Mouse (Mus musculus) pancreas, adult 10 weeks (tissue): ENCODE results near the gene Olfr1259. TPM values are rescaled to one million over a fixed set of nuclear protein-coding genes. Genes with fewer than 3 reads are reported as not detected.

ENCODE experiments used
- polyA plus RNA-seq: library from polyadenylated mRNA; stranded (reverse); fragments of 350-450 nt; fragmentation: Illumina TruSeq; extraction: RNeasy Lipid Tissue Mini Kit (QIAGEN cat#74804); gene quantifications from one replicate; pipeline ENCODE4 v1.2.3, GENCODE M21; 2015; ENCODE audit warnings: low read depth, low replicate concordance; ENCODE audit not compliant: insufficient read depth

Olfr1259 gene
- polyA plus RNA-seq = not detected

DNA sequence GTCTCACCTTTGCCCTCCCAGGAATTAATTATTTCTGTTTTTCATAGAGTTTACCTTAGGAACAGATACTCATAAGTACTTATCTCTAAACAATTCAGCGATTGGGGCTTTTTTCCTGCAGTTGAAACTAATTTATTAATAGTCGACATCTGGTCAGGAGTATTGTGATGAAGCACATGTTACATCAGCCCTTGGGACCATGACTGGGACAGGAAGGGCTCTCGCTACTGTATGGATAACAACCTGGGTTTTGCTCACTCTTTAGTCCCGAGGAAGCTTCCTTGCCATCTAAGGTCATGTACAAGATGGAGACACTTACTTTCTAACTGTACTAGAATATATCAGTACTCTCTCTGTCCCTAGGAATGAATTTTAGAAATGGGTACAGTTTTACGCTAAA lies at the start of gene Olfr1259:
Gene Olfr1259 (minus strand): TSS at position 101 of the 400 bp plus-strand sequence.

DNA sequence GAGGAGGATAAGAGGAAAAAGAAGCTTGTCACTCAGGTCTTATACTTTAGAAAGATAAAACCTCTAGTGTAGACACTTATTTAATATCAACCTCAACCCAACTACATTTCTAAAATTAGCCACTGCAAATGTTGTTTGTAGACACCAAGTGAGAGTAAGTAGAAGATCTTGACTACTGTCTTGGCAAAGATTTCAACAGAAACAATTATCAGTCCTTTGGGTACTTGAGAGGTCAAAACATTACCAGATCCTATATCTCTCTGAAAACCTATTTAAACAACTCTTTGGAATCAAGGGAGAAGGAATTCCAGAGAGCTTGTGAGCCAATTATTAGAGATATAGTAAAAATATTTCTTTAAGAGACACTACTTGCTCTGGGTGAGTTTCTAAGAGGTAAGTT lies 42.5 kb upstream of the Olfr1259 start, which contains the start of gene Olfr1261:
Gene Olfr1261 (plus strand): TSS at position 301 of the 400 bp plus-strand sequence.

DNA sequence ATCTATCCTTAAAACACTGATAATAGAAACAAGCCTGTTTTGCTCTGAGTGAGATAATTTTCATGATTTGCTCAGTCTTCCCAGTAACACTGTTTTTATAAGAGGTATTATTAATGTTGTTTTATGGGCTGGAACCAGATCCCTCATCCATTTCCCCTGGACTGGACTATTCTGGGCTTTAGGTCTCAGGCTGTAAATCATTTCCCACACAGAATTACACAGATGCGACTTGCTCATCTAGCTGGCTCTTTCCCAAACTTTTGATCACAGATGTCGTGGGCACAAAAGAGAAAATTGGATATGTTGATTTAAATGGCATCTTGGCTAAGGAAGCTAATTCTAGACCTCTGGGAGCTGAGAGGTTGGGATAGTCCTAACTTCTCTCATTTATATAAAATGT lies 25.7 kb upstream of the Olfr1259 start, which contains the start of gene Olfr1260:
Gene Olfr1260 (plus strand): TSS at position 157 of the 400 bp plus-strand sequence.

DNA sequence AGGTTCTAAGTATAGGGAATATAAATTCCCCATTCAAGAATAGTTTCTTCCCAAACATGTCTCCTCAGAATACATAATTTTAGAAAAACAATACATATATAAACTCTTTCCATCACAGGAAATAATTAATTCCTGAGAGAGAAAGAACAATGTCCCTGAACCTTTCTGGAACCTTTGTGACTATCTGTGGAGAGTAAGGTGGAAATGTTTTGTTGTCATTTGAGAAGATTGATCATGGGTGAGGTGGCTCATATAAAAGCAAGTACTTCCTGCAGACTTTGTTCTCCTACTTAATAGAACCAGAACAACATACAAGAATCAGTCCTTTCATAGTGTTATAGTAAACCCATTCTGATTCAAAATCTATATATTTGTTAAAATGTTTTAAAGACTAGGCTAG lies 21.5 kb downstream of the Olfr1259 start, which contains the start of gene Olfr1258:
Gene Olfr1258 (plus strand): TSS at position 301 of the 400 bp plus-strand sequence.

Other genes with a start within 250 kb of the Olfr1259 start
- gene Olfr1252, start 223.7 kb downstream of the Olfr1259 start, polyA plus RNA-seq = not detected
- not detected for gene Olfr1253, start 191.6 kb downstream of the Olfr1259 start, polyA plus RNA-seq
- not detected for gene Olfr1254, start 155.0 kb downstream of the Olfr1259 start, polyA plus RNA-seq
- gene Olfr1255, start 136.6 kb downstream of the Olfr1259 start, polyA plus RNA-seq = not detected
- gene Olfr1256, start 107.1 kb downstream of the Olfr1259 start, polyA plus RNA-seq = not detected
- not detected for gene Olfr48, start 100.5 kb downstream of the Olfr1259 start, polyA plus RNA-seq
- not detected for gene Olfr1257, start 70.2 kb downstream of the Olfr1259 start, polyA plus RNA-seq
- gene Olfr1258, start 21.4 kb downstream of the Olfr1259 start, polyA plus RNA-seq = not detected
- gene Olfr1260, start 25.7 kb upstream of the Olfr1259 start, polyA plus RNA-seq = not detected
- gene Olfr1261, start 42.6 kb upstream of the Olfr1259 start, polyA plus RNA-seq = not detected
- gene Olfr1262, start 51.5 kb upstream of the Olfr1259 start, polyA plus RNA-seq = not detected
- not detected for gene Olfr1263, start 63.5 kb upstream of the Olfr1259 start, polyA plus RNA-seq
- gene Olfr1264, start 76.9 kb upstream of the Olfr1259 start, polyA plus RNA-seq = not detected
- not detected for gene Olfr1265, start 86.7 kb upstream of the Olfr1259 start, polyA plus RNA-seq
- not detected for gene Olfr140, start 114.9 kb upstream of the Olfr1259 start, polyA plus RNA-seq
- not detected for gene Olfr1269, start 172.7 kb upstream of the Olfr1259 start, polyA plus RNA-seq
- gene Olfr32, start 193.6 kb upstream of the Olfr1259 start, polyA plus RNA-seq = not detected
- not detected for gene Olfr1270, start 204.4 kb upstream of the Olfr1259 start, polyA plus RNA-seq